Mouse (Mus musculus): Measurements from ENCODE around the gene Tbc1d32.
"Not testable (repeated sequence)": the region's sequence is repeated elsewhere in the genome, so short reads cannot be mapped to it uniquely, and the experiment has no call there.

Gene Tbc1d32

GRCm38 (mm10) chr10:56228568-56229209, at the start of gene Tbc1d32:
Gene Tbc1d32 (minus strand): TSS chr10:56228689.
- peak; percentile 92 for DNase-seq (ENCODE audit: low read depth, low spot score)

GRCm38 (mm10) chr10:56227771-56228275, 666 bp downstream of the Tbc1d32 start:
- DNase-seq (ENCODE audit: low read depth, low spot score), result peak; percentile 8

- DNase-seq (ENCODE audit: low read depth, low spot score), result no peak
Measured at GRCm38 (mm10) chr10:56215797-56216196, 12.7 kb downstream of the Tbc1d32 start.

GRCm38 (mm10) chr10:56210343-56210742, 18.1 kb downstream of the Tbc1d32 start:
- no peak for DNase-seq (ENCODE audit: low read depth, low spot score)

DNA sequence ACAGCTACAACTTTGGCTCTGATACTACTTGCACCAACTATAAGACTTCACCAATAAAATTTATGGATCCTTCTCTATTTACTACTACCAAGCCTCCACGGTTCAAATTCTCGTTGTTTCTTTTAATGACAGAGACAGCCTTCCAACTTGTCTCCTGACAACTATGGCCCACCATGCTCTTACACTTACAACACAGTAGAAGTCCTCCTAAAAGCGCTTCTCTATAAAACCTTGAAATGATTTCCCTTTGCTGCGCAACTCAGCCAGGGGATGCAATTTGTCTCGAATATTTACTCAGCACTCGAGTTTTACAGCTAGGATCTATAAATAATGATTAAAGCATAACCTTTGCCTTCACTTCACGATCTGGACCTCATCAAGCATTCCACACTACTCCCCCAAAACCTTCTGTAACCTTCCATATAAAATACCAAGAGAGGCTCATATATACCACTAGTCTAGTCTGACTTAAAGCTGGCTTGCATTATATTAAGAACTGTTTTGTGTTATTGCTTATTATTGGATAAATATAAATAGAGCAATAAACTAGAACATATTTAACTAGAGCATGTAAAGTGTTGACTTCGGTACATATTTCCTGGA, 21.6 kb downstream of the Tbc1d32 start:
- no peak for DNase-seq (ENCODE audit: low read depth, low spot score)

DNA sequence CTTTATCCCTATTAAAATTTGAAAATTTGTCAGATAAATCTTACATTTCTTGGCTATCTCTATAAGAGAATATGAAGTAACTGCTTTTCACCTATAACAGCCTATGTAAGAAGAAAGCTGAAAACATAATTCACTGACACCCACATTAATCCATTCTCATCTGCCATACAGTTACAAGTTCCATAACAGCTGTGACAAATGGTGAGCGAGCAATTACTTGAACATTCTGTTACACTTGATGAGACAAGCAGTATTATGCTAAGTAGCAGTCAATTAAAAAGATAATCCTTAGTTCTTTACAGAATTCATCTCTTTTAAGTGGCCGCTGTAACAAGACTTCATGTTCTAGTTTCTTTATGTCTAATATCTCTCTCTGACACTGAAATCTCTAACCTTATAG, 24.1 kb downstream of the Tbc1d32 start:
- no peak for DNase-seq (ENCODE audit: low read depth, low spot score)

GRCm38 (mm10) chr10:56199902-56200301, 28.6 kb downstream of the Tbc1d32 start:
- no peak for DNase-seq (ENCODE audit: low read depth, low spot score)

- DNase-seq (ENCODE audit: low read depth, low spot score), result no peak
Measured at GRCm38 (mm10) chr10:56198691-56199090, 29.8 kb downstream of the Tbc1d32 start.

- no peak for DNase-seq (ENCODE audit: low read depth, low spot score)
Measured at GRCm38 (mm10) chr10:56194310-56194709, 34.2 kb downstream of the Tbc1d32 start.

DNA sequence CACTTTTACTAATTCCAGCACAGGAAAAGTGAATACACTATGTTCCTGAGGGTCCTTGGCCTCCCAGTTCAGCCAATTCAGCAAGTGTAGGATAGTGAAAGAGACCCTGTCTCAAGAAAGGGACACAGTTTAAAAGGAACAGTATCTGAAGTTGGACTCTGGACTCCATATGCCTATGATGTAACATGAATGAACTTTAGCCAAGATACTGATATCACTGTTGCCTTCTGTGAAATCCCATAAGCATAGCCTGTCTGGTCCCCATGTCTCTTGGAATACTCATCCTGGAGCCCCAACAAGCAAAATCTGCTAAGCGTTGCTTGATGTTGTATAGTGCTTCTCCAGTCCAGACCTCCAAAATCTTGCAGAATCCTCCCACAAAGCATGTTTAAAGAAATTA, 46.8 kb downstream of the Tbc1d32 start:
- DNase-seq (ENCODE audit: low read depth, low spot score), result no peak

DNA sequence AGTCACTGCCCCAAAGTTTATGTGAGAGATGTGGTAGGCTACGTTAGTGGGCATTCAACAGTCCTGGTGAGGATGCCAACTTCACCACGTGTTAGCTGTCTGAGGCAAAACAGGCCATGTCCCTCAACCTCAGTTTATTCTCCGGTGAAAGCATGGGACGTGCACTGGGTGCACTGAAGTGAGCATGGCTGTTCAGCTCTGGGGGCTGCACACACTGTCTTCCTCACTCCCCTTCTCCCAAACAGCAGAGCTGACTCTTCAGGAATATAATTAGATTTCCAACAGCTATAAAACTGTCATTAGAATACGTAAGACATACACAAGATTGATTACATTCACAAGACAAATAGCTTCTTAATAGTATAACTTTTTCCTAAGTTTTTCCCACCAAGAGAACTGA, 55.3 kb downstream of the Tbc1d32 start:
- no peak for DNase-seq (ENCODE audit: low read depth, low spot score)

- DNase-seq (ENCODE audit: low read depth, low spot score), result not testable (repeated sequence)
Measured at GRCm38 (mm10) chr10:56167721-56168120, 60.8 kb downstream of the Tbc1d32 start.

DNA sequence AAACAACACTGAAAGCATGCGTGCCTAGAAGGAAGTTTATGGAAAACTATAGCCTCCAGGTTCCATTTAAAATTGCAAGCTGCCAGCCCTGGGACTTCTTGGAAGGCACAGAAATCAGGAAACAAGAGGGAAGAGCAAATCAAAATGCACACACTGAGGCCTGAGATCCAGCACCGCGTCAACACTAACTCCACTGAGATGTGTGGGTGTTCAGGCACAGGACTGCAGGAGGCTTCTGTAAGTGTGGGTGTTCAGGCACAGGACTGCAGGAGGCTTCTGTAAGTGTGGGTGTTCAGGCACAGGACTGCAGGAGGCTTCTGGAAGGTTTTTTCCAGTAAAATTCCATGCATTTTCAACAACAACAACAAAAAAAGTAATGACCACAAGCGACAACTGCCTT, 62.7 kb downstream of the Tbc1d32 start:
- no peak for DNase-seq (ENCODE audit: low read depth, low spot score)

DNA sequence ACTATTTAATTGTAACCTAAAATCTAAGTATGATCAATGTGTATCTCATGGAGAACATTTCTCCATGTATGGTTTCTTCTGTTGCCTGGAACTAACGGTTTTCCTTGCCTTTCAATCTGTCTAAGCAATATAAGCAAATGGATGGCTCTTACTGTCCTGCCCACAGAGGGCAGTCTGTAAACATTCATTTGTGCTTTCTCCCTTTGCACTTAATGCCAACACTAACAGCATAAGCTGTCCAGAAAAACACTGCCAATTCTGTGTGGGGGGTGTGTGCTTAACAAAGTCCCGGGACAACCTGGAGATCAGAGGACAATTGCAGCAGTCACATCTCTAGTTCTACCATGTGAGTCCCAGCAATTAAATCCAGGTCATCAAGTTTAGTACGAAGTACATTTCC, 64.1 kb downstream of the Tbc1d32 start:
- DNase-seq (ENCODE audit: low read depth, low spot score), result no peak

- peak; percentile 4 for DNase-seq (ENCODE audit: low read depth, low spot score)
Measured at GRCm38 (mm10) chr10:56158748-56159147, 69.7 kb downstream of the Tbc1d32 start.

DNA sequence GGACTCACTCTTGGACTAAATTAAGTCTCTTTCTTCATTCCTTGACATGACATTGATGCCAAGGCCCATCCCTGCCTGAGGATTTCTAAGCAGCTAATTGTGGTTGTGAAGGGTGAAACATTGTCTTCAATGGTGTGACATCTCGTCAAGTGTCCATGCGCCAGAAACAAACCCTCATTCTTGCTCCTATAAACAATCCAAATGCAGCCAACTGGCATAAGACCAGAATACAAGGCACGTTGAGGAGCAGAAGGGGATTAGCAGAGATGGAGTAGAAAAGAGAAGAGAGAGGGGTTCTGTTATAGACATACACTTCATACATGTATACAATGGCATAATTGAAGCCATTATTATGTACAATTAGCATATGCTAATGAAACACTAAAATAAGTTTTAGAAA, 70.3 kb downstream of the Tbc1d32 start:
- DNase-seq (ENCODE audit: low read depth, low spot score), result no peak

GRCm38 (mm10) chr10:56156956-56157355, 71.5 kb downstream of the Tbc1d32 start:
- DNase-seq (ENCODE audit: low read depth, low spot score), result no peak

GRCm38 (mm10) chr10:56148920-56149319, 79.6 kb downstream of the Tbc1d32 start:
- no peak for DNase-seq (ENCODE audit: low read depth, low spot score)

DNA sequence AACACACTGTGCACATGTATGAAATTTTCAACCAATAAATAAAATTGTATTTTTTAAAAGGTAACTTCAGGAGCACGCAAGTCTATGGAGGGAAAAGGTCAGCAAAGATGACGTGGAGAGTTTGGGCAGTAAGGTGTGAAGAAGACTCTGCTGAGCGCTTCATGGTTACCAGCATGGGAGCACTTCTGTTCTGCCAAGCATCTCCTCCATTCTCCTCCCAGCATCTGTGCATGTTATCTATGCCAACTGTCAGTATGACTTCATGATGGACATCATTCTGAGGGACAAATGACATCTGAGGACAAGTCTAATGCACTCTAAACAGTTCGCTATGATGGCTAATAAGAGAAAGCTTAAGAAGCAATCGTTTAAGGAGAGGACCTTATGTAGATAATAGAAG, 91.3 kb downstream of the Tbc1d32 start:
- no peak for DNase-seq (ENCODE audit: low read depth, low spot score)

GRCm38 (mm10) chr10:56129642-56130041, 98.8 kb downstream of the Tbc1d32 start:
- no peak for DNase-seq (ENCODE audit: low read depth, low spot score)

GRCm38 (mm10) chr10:56126972-56127371, 101.5 kb downstream of the Tbc1d32 start:
- no peak for DNase-seq (ENCODE audit: low read depth, low spot score)

DNA sequence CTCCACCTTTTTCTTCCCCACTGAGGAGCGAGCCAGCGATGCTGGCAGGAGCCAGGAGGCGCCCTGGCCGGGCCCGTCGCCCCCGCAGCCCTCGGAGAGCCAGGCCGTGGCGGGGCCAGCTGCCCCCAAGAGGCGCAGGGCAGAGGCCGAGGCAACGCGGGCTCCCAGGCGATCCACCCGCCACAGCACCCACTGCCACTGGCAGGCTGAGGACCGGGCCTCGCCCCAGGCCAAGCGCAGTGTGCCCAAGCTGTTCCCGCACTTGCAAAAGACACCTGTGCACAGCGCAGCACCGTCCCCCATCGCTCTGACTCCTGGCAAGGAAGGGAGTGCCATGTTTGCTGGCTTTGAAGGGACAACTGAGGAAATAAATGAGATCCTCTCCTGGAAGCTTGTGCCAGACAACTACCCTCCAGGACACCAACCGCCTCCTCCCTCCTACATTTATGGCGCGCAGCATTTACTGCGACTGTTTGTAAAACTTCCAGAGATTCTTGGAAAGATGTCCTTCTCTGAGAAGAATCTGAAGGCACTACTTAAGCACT, 112.8 kb downstream of the Tbc1d32 start:
- DNase-seq (ENCODE audit: low read depth, low spot score), result peak; percentile 45
